Mouse (Mus musculus): ENCODE data around the gene Prr15.

The Prr15 gene

GRCm38 (mm10) chr6:54320236-54320635 is 5.4 kb upstream of the Prr15 start:
- no peak for TF ChIP-seq GATA4 (IDR thresholded peaks at IDR 0.05; ENCODE audit: insufficient replicate concordance, low read length)

GRCm38 (mm10) chr6:54326671-54327625 is 1.3 kb downstream of the Prr15 start:
- no peak for TF ChIP-seq GATA4 (IDR thresholded peaks at IDR 0.05; ENCODE audit: insufficient replicate concordance, low read length)

GRCm38 (mm10) chr6:54327626-54328003 is 2.0 kb downstream of the Prr15 start:
- no peak for TF ChIP-seq GATA4 (IDR thresholded peaks at IDR 0.05; ENCODE audit: insufficient replicate concordance, low read length)

- TF ChIP-seq GATA4 (IDR thresholded peaks at IDR 0.05; ENCODE audit: insufficient replicate concordance, low read length) = no peak
Measured at GRCm38 (mm10) chr6:54328783-54329182, 3.1 kb downstream of the Prr15 start.

- no peak for TF ChIP-seq GATA4 (IDR thresholded peaks at IDR 0.05; ENCODE audit: insufficient replicate concordance, low read length)
Measured at GRCm38 (mm10) chr6:54329598-54329997, 4.0 kb downstream of the Prr15 start.

- TF ChIP-seq GATA4 (IDR thresholded peaks at IDR 0.05; ENCODE audit: insufficient replicate concordance, low read length) = no peak
Measured at GRCm38 (mm10) chr6:54330166-54330565, 4.5 kb downstream of the Prr15 start.

- TF ChIP-seq GATA4 (IDR thresholded peaks at IDR 0.05; ENCODE audit: insufficient replicate concordance, low read length) = no peak
Measured at GRCm38 (mm10) chr6:54331765-54332164, 6.1 kb downstream of the Prr15 start.

GRCm38 (mm10) chr6:54332203-54332602 is 6.6 kb downstream of the Prr15 start:
- TF ChIP-seq GATA4 (IDR thresholded peaks at IDR 0.05; ENCODE audit: insufficient replicate concordance, low read length) = no peak

- no peak for TF ChIP-seq GATA4 (IDR thresholded peaks at IDR 0.05; ENCODE audit: insufficient replicate concordance, low read length)
Measured at GRCm38 (mm10) chr6:54333116-54333651, 7.5 kb downstream of the Prr15 start.

GRCm38 (mm10) chr6:54333652-54334396 is 8.2 kb downstream of the Prr15 start:
- TF ChIP-seq GATA4 (IDR thresholded peaks at IDR 0.05; ENCODE audit: insufficient replicate concordance, low read length) = no peak

- no peak for TF ChIP-seq GATA4 (IDR thresholded peaks at IDR 0.05; ENCODE audit: insufficient replicate concordance, low read length)
Measured at GRCm38 (mm10) chr6:54337321-54337720, 11.7 kb downstream of the Prr15 start.

- no peak for TF ChIP-seq GATA4 (IDR thresholded peaks at IDR 0.05; ENCODE audit: insufficient replicate concordance, low read length)
Measured at GRCm38 (mm10) chr6:54341133-54341532, 15.5 kb downstream of the Prr15 start.

- TF ChIP-seq GATA4 (IDR thresholded peaks at IDR 0.05; ENCODE audit: insufficient replicate concordance, low read length) = no peak
Measured at GRCm38 (mm10) chr6:54342223-54342622, 16.6 kb downstream of the Prr15 start.

- no peak for TF ChIP-seq GATA4 (IDR thresholded peaks at IDR 0.05; ENCODE audit: insufficient replicate concordance, low read length)
Measured at GRCm38 (mm10) chr6:54351860-54352259, 26.2 kb downstream of the Prr15 start.

- TF ChIP-seq GATA4 (IDR thresholded peaks at IDR 0.05; ENCODE audit: insufficient replicate concordance, low read length) = no peak
Measured at GRCm38 (mm10) chr6:54352931-54353690, 27.5 kb downstream of the Prr15 start.

Data from liver, adult (tissue).